Mouse (Mus musculus) kidney, embryonic 14.5 days (tissue): ENCODE results near the gene Clspn. TPM values are rescaled to one million over a fixed set of nuclear protein-coding genes. Genes with fewer than 3 reads are reported as not detected.
A peak's percentile ranks its signal among the peaks of the same experiment; 100 is the strongest.

Experiments used
- ATAC-seq: fragments of 200-750 bp; cut with Nextera tagmentation; 2 replicates; pipeline ENCODE4 v1.8.0; 2017; ENCODE audit warnings: moderate number of reproducible peaks, mild to moderate bottlenecking, moderate TSS enrichment, moderate library complexity; ENCODE audit not compliant: low FRiP score, low TSS enrichment
- H3K27ac ChIP-seq: fragments of 300-500 bp; sonication (generic); 2 replicates; pipeline ENCODE4 v1.5.1; 2014; ENCODE audit warnings: low read depth, mild to moderate bottlenecking, low read length, moderate library complexity, mixed read lengths
- H3K27me3 ChIP-seq: fragments of 300-500 bp; sonication (generic); 2 replicates; pipeline ENCODE4 v1.6.1; 2014; ENCODE audit warnings: mild to moderate bottlenecking, low read length; ENCODE audit not compliant: control insufficient read depth, insufficient read depth
- H3K36me3 ChIP-seq: fragments of 300-500 bp; sonication (generic); 2 replicates; pipeline ENCODE4 v1.6.1; 2014; ENCODE audit warnings: low read length, mixed read lengths; ENCODE audit not compliant: control insufficient read depth, insufficient read depth
- H3K4me1 ChIP-seq: fragments of 300-500 bp; sonication (generic); 2 replicates; pipeline ENCODE4 v1.6.1; 2014; ENCODE audit warnings: low read length, mixed read lengths; ENCODE audit not compliant: control insufficient read depth, insufficient read depth
- H3K4me2 ChIP-seq: fragments of 300-500 bp; sonication (generic); replicated peaks from 2 replicates; pipeline ENCODE4 v1.6.1; 2014; ENCODE audit warnings: low read depth, mild to moderate bottlenecking, low read length
- H3K4me3 ChIP-seq: fragments of 300-500 bp; sonication (generic); 2 replicates; pipeline ENCODE4 v1.5.1; 2014; ENCODE audit warnings: mild to moderate bottlenecking, low read length
- H3K9ac ChIP-seq: fragments of 300-500 bp; sonication (generic); 2 replicates; pipeline ENCODE4 v1.6.1; 2014; ENCODE audit warnings: low read depth, mild to moderate bottlenecking, low read length, moderate library complexity
- H3K9me3 ChIP-seq: fragments of 300-500 bp; sonication (generic); 2 replicates; pipeline ENCODE4 v1.6.1; 2016; ENCODE audit warnings: low read length; ENCODE audit not compliant: control insufficient read depth
- WGBS: fragments of 180-500 bp; shearing (Covaris S2); extraction: QIAGEN DNeasy Blood & Tissue Kit; methylation state at CpG from one replicate; pipeline ENCODE4 v1.1.7; 2014; 5-methylcytosine and 5-hydroxymethylcytosine counted together
- polyA plus RNA-seq: library from polyadenylated mRNA; unstranded; fragments of >200 nt; fragmentation: Nextera tagmentation; extraction: Ambion mirVana; gene quantifications from 2 replicates; pipeline ENCODE4 v1.2.1, GENCODE M21; 2014

The Clspn gene
- polyA plus RNA-seq, 1 experiment from 2014 or later, result 54.1 TPM

GRCm38 (mm10) chr4:126609606-126610181, 53.0 kb downstream of the Clspn start, which contains the start of gene 5730409E04Rik:
5730409E04Rik (plus strand) TSS chr4:126609818.
- ATAC-seq, result peak; percentile 91

DNA sequence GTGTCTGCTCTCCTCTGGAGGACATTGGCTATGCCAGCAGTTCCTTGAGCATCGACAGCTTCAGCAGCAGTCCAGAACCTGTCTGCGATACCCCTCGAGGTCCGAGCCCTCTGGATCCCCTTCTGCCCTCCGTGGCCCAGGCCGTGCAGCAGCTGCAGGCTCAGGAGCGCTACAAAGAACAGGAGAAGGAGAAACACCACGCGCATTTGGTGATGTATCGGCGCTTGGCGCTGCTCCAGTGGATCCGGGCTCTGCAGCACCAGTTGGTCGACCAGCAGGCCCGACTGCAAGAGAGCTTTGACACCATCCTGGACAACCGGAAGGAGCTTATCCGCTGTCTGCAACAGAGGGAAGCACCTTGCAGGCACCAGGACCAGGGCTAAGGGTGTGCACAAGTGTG, 55.3 kb downstream of the Clspn start:
- 94% methylated on average over 17 of the region's 17 CpGs for WGBS

More at GRCm38 (mm10) chr4:126609606-126610181, 53.0 kb downstream of the Clspn start, which contains the start of gene 5730409E04Rik:
- H3K4me3 ChIP-seq, result peak within 1 kb of the TSS; percentile 49
- H3K4me2 ChIP-seq, result peak within 1 kb of the TSS; percentile 89
- no peaks in the 10 kb centered on the region for H3K36me3 ChIP-seq
- no peaks in the 10 kb centered on the region for H3K27me3 ChIP-seq
- under 1% methylated on average over 47 of the region's 48 CpGs for WGBS
- no peaks in the 10 kb centered on the region for H3K9me3 ChIP-seq
- H3K4me1 ChIP-seq, result no peaks in the 10 kb centered on the region
- 0 out of 2 replicates have a peak within 1 kb of the TSS, but pooled peaks have one; percentile 51 for H3K27ac ChIP-seq
- H3K9ac ChIP-seq, result peak within 1 kb of the TSS; percentile 76

GRCm38 (mm10) chr4:126616312-126616711, 59.6 kb downstream of the Clspn start:
- Histone ChIP-seq H3K9ac (no peak overlapping the region), H3K4me1 (peaks cover 8% of the 10 kb centered on the region; the same call in 1 of the 2 replicates), H3K27ac (no peak overlapping the region), H3K4me2 (no peak overlapping the region), H3K27me3 (peaks cover 14% of the 10 kb centered on the region; the same call in 1 of the 2 replicates), H3K4me3 (no peak overlapping the region), H3K9me3 (no peaks in the 10 kb centered on the region), H3K36me3 (no peaks in the 10 kb centered on the region)
- WGBS, result 86% methylated on average over 4 of the region's 4 CpGs
- no peak for ATAC-seq

More for the DNA sequence above, 55.3 kb downstream of the Clspn start:
- no peaks in the 10 kb centered on the region for H3K9me3 ChIP-seq
- H3K27ac ChIP-seq, result no peak overlapping the region
- no peak for ATAC-seq
- no peaks in the 10 kb centered on the region for H3K27me3 ChIP-seq
- no peaks in the 10 kb centered on the region for H3K36me3 ChIP-seq
- no peak overlapping the region for H3K4me3 ChIP-seq
- H3K4me2 ChIP-seq, result no peak overlapping the region
- H3K4me1 ChIP-seq, result no peaks in the 10 kb centered on the region
- H3K9ac ChIP-seq, result no peak overlapping the region

DNA sequence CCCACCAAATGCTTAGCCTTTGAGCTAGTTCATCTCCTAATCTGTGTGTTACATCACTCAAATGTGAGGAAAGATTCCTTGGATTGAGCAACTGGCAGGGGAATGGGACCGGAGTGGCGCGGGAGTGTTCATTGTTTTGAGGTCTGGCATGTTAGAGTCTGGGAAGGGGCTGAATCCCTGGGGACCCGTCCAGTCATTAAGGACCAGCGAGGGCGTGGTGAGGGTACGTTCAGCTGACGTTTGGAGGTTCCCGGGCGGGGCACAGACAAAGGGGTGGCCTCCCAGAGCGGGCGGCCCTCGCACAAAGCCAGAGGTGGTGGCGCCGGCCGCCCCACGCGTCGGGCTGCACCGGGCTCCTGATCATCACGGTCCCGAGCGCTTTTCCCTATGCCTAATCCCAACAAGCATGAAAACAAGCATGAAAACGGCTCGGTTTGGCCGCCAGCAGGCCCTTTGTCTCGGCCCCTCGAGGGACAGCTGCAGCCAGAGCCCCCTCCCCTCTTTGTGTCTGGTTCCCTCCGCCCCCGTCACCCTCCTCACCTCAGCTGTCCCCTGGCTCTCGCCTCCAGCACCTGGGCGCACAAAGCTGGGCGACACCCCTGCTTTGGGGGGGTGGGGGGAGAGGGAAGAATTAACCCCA, 63.1 kb downstream of the Clspn start:
- Histone ChIP-seq H3K36me3 (no peaks in the 10 kb centered on the region), H3K9me3 (no peaks in the 10 kb centered on the region), H3K27me3 (peaks cover 14% of the 10 kb centered on the region; the same call in 1 of the 2 replicates), H3K4me1 (peaks cover 8% of the 10 kb centered on the region; the same call in 1 of the 2 replicates), H3K4me2 (peak overlapping the region; percentile 60), H3K9ac (peak overlapping the region; percentile 53; the same call in 1 of the 2 replicates), H3K4me3 (peak overlapping the region; percentile 39), H3K27ac (no peak overlapping the region)
- ATAC-seq, result peak; percentile 64; the same call in 1 of the 2 replicates
- WGBS, result 3% methylated on average over 31 of the region's 33 CpGs

DNA sequence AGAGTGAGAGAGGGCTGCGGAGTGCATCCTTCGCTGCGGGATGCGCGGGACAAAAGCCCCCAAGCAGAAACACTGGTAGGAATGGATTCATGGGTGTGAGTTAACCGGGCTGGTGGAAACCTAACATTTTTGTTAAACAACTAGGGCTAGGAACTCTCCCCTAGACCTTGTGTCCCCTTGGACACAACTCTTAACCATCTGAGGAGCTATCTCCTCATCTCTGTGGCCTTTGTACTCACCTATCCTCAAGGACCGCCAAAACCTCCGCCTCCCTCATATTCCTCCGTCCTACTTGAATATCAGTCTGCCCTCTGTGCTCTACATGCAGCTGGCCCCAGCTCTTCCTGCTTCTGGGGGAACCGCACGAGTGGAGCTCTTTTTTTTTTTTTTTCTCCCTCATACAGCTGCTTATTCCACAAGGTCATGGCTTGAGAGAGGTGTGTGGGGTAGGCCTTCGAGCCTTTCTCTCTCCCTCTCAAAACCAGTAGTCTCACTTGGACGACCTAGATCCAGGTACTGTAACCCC, 63.7 kb downstream of the Clspn start:
- peak overlapping the region; percentile 39 for H3K4me3 ChIP-seq
- H3K4me2 ChIP-seq, result peak overlapping the region; percentile 60
- peak overlapping the region; percentile 53; the same call in 1 of the 2 replicates for H3K9ac ChIP-seq
- H3K36me3 ChIP-seq, result no peaks in the 10 kb centered on the region
- 20% methylated on average over 13 of the region's 13 CpGs for WGBS
- ATAC-seq, result no peak
- H3K9me3 ChIP-seq, result no peaks in the 10 kb centered on the region
- peaks cover 14% of the 10 kb centered on the region; the same call in 1 of the 2 replicates for H3K27me3 ChIP-seq
- H3K27ac ChIP-seq, result no peak overlapping the region
- H3K4me1 ChIP-seq, result peaks cover 8% of the 10 kb centered on the region; the same call in 1 of the 2 replicates

- Histone ChIP-seq H3K4me1 (no peaks in the 10 kb centered on the region), H3K27me3 (no peaks in the 10 kb centered on the region), H3K4me2 (peak overlapping the region; percentile 46), H3K27ac (no peak overlapping the region), H3K9ac (no peak overlapping the region), H3K4me3 (peak overlapping the region; percentile 18; the same call in 1 of the 2 replicates), H3K9me3 (no peaks in the 10 kb centered on the region), H3K36me3 (no peaks in the 10 kb centered on the region)
- ATAC-seq, result peak; percentile 60; the same call in 1 of the 2 replicates
- WGBS, result 2% methylated on average over 23 of the region's 23 CpGs
These were observed 70.4 kb downstream of the Clspn start for GRCm38 (mm10) chr4:126627021-126627681.

DNA sequence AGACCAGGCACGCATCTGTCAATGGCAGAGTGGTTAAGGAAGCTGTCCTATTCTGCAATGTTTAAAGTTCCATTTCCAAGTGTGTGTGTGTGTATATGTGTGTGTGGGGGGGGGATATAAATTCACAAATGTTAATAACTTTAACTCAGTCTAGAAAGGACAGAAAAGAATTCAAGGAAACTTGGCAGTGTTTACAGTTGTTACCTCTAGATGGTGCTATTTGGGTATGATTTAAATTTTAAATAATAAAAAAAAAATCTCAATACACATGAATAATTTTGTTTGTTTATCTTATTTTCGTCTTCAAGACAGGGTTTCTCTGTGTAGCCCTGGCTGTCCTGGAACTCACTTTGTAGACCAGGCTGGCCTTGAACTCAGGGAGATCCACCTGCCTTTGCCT, 75.2 kb downstream of the Clspn start:
- Histone ChIP-seq H3K4me3 (no peak overlapping the region), H3K4me1 (no peaks in the 10 kb centered on the region), H3K9ac (no peak overlapping the region), H3K9me3 (no peaks in the 10 kb centered on the region), H3K4me2 (no peak overlapping the region), H3K27ac (no peak overlapping the region), H3K27me3 (peaks cover 13% of the 10 kb centered on the region), H3K36me3 (no peaks in the 10 kb centered on the region)
- no peak for ATAC-seq
- WGBS, result 44% methylated on average over 2 of the region's 2 CpGs

DNA sequence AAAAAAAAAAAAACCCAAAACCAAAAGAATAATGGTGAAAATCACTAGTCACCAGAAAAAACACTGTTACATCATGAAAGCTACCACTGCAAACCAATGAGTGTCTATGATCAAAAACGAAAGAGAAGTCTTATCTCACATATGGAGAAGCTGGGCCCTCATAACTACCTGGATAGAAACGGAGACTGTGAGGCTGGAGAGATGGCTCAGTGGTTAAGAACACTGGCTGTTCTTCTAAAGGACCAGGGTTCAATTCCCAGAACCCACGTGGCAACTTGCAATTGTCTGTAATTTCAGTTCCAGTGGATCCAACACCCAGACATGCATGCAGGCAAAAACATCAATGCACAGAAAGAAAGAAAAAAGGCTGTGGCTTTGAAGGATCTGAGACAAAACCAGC, 75.9 kb downstream of the Clspn start:
- Histone ChIP-seq H3K27ac (no peak overlapping the region), H3K4me1 (no peaks in the 10 kb centered on the region), H3K4me2 (no peak overlapping the region), H3K9me3 (no peaks in the 10 kb centered on the region), H3K4me3 (no peak overlapping the region), H3K36me3 (no peaks in the 10 kb centered on the region), H3K27me3 (peaks cover 15% of the 10 kb centered on the region), H3K9ac (no peak overlapping the region)
- 60% methylated on average over 3 of the region's 3 CpGs for whole genome bisulfite sequencing
- no peak for ATAC-seq
